Mouse (Mus musculus): ENCODE measurements around the gene Nploc4.

The Nploc4 gene

GRCm38 (mm10) chr11:120437152-120437856 lies at the start of gene Nploc4:
TSS of gene Nploc4 (minus strand) at chr11:120437708.
- peak; percentile 61 for DNase-seq (ENCODE audit: low spot score)

- DNase-seq (ENCODE audit: low spot score): no peak
These were observed 47.7 kb upstream of the Nploc4 start for GRCm38 (mm10) chr11:120485251-120485650.

- peak; percentile 57 for DNase-seq (ENCODE audit: low spot score)
These were observed 46.9 kb upstream of the Nploc4 start, which contains the start of gene Mrpl12 for GRCm38 (mm10) chr11:120484265-120484981. TSS of gene Mrpl12 (plus strand) at chr11:120484613.

- DNase-seq (ENCODE audit: low spot score): no peak
These were observed 46.0 kb upstream of the Nploc4 start for GRCm38 (mm10) chr11:120483448-120483934.

- DNase-seq (ENCODE audit: low spot score): no peak
These were observed 34.5 kb upstream of the Nploc4 start for GRCm38 (mm10) chr11:120472052-120472451.

- DNase-seq (ENCODE audit: low spot score): no peak
These were observed 30.2 kb upstream of the Nploc4 start for GRCm38 (mm10) chr11:120467736-120468092.

- peak; percentile 66 for DNase-seq (ENCODE audit: low spot score)
These were observed 29.7 kb upstream of the Nploc4 start, which contains the start of gene Arl16 for GRCm38 (mm10) chr11:120467051-120467735. TSS of gene Arl16 (minus strand) at chr11:120467607.

GRCm38 (mm10) chr11:120465521-120465920 lies 28.0 kb upstream of the Nploc4 start:
- no peak for DNase-seq (ENCODE audit: low spot score)

- no peak for DNase-seq (ENCODE audit: low spot score)
These were observed 26.9 kb upstream of the Nploc4 start for GRCm38 (mm10) chr11:120464365-120464764.

- no peak for DNase-seq (ENCODE audit: low spot score)
These were observed 26.0 kb upstream of the Nploc4 start for GRCm38 (mm10) chr11:120463536-120463935.

GRCm38 (mm10) chr11:120458847-120459597 lies 21.5 kb upstream of the Nploc4 start:
- DNase-seq (ENCODE audit: low spot score): no peak

- DNase-seq (ENCODE audit: low spot score): peak; percentile 26
These were observed 20.6 kb upstream of the Nploc4 start, which contains the start of the genes Oxld1 and Ccdc137 for GRCm38 (mm10) chr11:120457772-120458751. TSS of gene Oxld1 (minus strand) at chr11:120458068. TSS of gene Ccdc137 (plus strand) at chr11:120458115.

- no peak for DNase-seq (ENCODE audit: low spot score)
These were observed 19.9 kb upstream of the Nploc4 start for GRCm38 (mm10) chr11:120457370-120457769.

GRCm38 (mm10) chr11:120455413-120455812 lies 17.9 kb upstream of the Nploc4 start:
- DNase-seq (ENCODE audit: low spot score): no peak

- DNase-seq (ENCODE audit: low spot score): no peak
These were observed 17.5 kb upstream of the Nploc4 start for GRCm38 (mm10) chr11:120454965-120455364.

GRCm38 (mm10) chr11:120453306-120453705 lies 15.8 kb upstream of the Nploc4 start, which contains the start of gene Pde6g:
TSS of gene Pde6g (minus strand) at chr11:120453500.
- DNase-seq (ENCODE audit: low spot score): no peak

- no peak for DNase-seq (ENCODE audit: low spot score)
These were observed 14.7 kb upstream of the Nploc4 start for GRCm38 (mm10) chr11:120452246-120452645.

GRCm38 (mm10) chr11:120447179-120447578 lies 9.7 kb upstream of the Nploc4 start:
- DNase-seq (ENCODE audit: low spot score): no peak

GRCm38 (mm10) chr11:120445475-120445874 lies 8.0 kb upstream of the Nploc4 start:
- no peak for DNase-seq (ENCODE audit: low spot score)

- DNase-seq (ENCODE audit: low spot score): no peak
These were observed 6.6 kb upstream of the Nploc4 start for GRCm38 (mm10) chr11:120444106-120444505.

All from urinary bladder, postnatal 10 days (tissue).